Mouse (Mus musculus): ENCODE results near the gene Prdm16. TPM values are rescaled to one million over a fixed set of nuclear protein-coding genes. Genes with fewer than 3 reads are reported as not detected.

Gene Prdm16
- total and polyA plus RNA-seq, 3 experiments: not detected

GRCm38 (mm10) chr4:154360441-154360840, 276.2 kb downstream of the Prdm16 start:
- dilution Hi-C loops (cut with MboI; ENCODE audit: extremely low pct_ligation_motif_present, extremely low pct_unique_long_range_greater_than_20kb, low sequenced_read_pairs): no loop called here
- Histone ChIP-seq H3K9ac (ENCODE audit: insufficient read depth, low read depth) (no peak overlapping the region), H3K9me3 (replicated peaks; ENCODE audit: low read length) (peaks cover 86% of the 10 kb centered on the region), H3K4me2 (ENCODE audit: insufficient read depth, low read depth, poor library complexity, severe bottlenecking) (no peak overlapping the region), H3K4me1 (ENCODE audit: control insufficient read depth in 1 of 2, insufficient read depth in 2 of 2) (no peaks in the 10 kb centered on the region), H3K4me3 (replicated peaks in 1 of 3; ENCODE audit: low read depth in 2 of 3, low read length in 2 of 3, poor library complexity in 1 of 3) (no peak overlapping the region), H3K79me2 (replicated peaks; ENCODE audit: control insufficient read depth, extremely low read depth, insufficient read depth, poor library complexity, severe bottlenecking) (no peaks in the 10 kb centered on the region), H3K36me3 (replicated peaks in 1 of 2; ENCODE audit: control insufficient read depth in 1 of 2, insufficient read depth in 1 of 2, low read length in 1 of 2) (no peaks in the 10 kb centered on the region), H3K27me3 (replicated peaks) (no peaks in the 10 kb centered on the region), H3K27ac (ENCODE audit: insufficient read depth, low read depth) (no peak overlapping the region)
- in situ Hi-C loops (cut with MboI; ENCODE audit: low pct_ligation_motif_present, low pct_unique_long_range_greater_than_20kb, low sequenced_read_pairs): no loop called here
- DNase-seq (ENCODE audit: extremely low read depth): no peak
- TF ChIP-seq MYC (IDR thresholded peaks at IDR 0.05; ENCODE audit: low read depth, low read length): no peak
- no peak for TF ChIP-seq USF2 (conservative IDR thresholded peaks at IDR 0.05; ENCODE audit: low read depth, low read length)
- TF ChIP-seq IRF4 (IDR thresholded peaks at IDR 0.05; ENCODE audit: low read depth, low read length): no peak
- TF ChIP-seq RCOR1 (conservative IDR thresholded peaks at IDR 0.05; ENCODE audit: low read depth, low read length): no peak
- TF ChIP-seq NELFE (IDR thresholded peaks at IDR 0.05; ENCODE audit: low read depth, low read length): no peak
- TF ChIP-seq BHLHE40 (IDR thresholded peaks at IDR 0.05; ENCODE audit: low read depth, low read length): no peak
- TF ChIP-seq EP300 (IDR thresholded peaks at IDR 0.05; ENCODE audit: low read length): no peak
- TF ChIP-seq SIN3A (IDR thresholded peaks at IDR 0.05; ENCODE audit: low read length): no peak

DNA sequence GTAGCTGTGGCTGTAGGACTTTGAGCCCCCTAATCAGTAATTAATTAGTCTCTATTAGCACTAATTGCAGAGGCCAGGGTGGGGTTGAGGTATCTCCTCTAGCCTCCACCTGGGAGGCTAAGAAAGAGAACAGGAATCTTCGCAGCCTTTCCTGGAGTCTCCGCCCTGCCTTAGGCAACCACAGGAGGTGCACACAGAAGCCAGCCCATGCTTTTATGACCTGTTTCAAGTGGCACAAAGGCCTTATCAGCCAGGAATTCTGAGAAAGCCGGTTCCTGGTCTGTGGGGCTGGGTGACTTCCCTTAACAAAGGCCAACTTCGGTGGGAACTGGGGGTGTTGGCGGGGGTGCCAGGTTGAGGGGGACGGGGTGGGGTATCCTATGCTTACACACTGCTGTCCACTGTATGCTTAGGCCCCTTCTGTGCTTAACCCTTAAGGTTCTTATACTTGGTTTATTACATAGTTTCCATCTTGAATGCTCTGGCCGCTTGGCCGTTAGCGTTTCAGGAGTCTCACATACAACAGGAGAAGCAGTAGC, 276.8 kb downstream of the Prdm16 start:
- TF ChIP-seq JUND (conservative IDR thresholded peaks at IDR 0.05; ENCODE audit: low read depth, low read length): no peak
- TF ChIP-seq EP300 (IDR thresholded peaks at IDR 0.05; ENCODE audit: low read length): no peak
- TF ChIP-seq ZMIZ1 (IDR thresholded peaks at IDR 0.05; ENCODE audit: low read depth, low read length): no peak
- no peak for TF ChIP-seq USF1 (IDR thresholded peaks at IDR 0.05; ENCODE audit: low read depth, low read length)
- no peak for TF ChIP-seq RAD21 (IDR thresholded peaks at IDR 0.05; ENCODE audit: low read depth, low read length)
- no peak for TF ChIP-seq CHD2 (IDR thresholded peaks at IDR 0.05; ENCODE audit: low read length)
- no peak for TF ChIP-seq MEF2A (IDR thresholded peaks at IDR 0.05; ENCODE audit: borderline replicate concordance, low read depth, low read length)
- no peak for TF ChIP-seq ETS1 (conservative IDR thresholded peaks at IDR 0.05; ENCODE audit: low read depth, low read length)
- no peak for TF ChIP-seq ELF1 (IDR thresholded peaks at IDR 0.05; ENCODE audit: low read depth, low read length)
- TF ChIP-seq POLR2AphosphoS2 (IDR thresholded peaks at IDR 0.05; ENCODE audit: low read depth, low read length): no peak
- no peak for TF ChIP-seq SIN3A (IDR thresholded peaks at IDR 0.05; ENCODE audit: low read length)
- TF ChIP-seq NRF1 (IDR thresholded peaks at IDR 0.05; ENCODE audit: low read depth, low read length): no peak
- no peak for TF ChIP-seq GABPA (IDR thresholded peaks at IDR 0.05; ENCODE audit: insufficient replicate concordance, low read depth, low read length)
- TF ChIP-seq HCFC1 (IDR thresholded peaks at IDR 0.05; ENCODE audit: low read depth, low read length): no peak
- no peak for TF ChIP-seq IRF4 (IDR thresholded peaks at IDR 0.05; ENCODE audit: low read depth, low read length)
- TF ChIP-seq TCF12 (IDR thresholded peaks at IDR 0.05; ENCODE audit: low read depth, low read length): no peak
- TF ChIP-seq MYC (IDR thresholded peaks at IDR 0.05; ENCODE audit: low read depth, low read length): no peak
- no peak for TF ChIP-seq TBP (conservative IDR thresholded peaks at IDR 0.05; ENCODE audit: low read depth, low read length)
- no peak overlapping the region for H3K27ac ChIP-seq (ENCODE audit: insufficient read depth, low read depth)
- dilution Hi-C loops (cut with MboI; ENCODE audit: extremely low pct_ligation_motif_present, extremely low pct_unique_long_range_greater_than_20kb, low sequenced_read_pairs) (no loop called here), in situ Hi-C loops (cut with MboI; ENCODE audit: low pct_ligation_motif_present, low pct_unique_long_range_greater_than_20kb, low sequenced_read_pairs) (no loop called here)
- H3K79me2 ChIP-seq (replicated peaks; ENCODE audit: control insufficient read depth, extremely low read depth, insufficient read depth, poor library complexity, severe bottlenecking): no peaks in the 10 kb centered on the region
- H3K9me3 ChIP-seq (replicated peaks; ENCODE audit: low read length): peaks cover 84% of the 10 kb centered on the region
- H3K27me3 ChIP-seq (replicated peaks): no peaks in the 10 kb centered on the region
- H3K4me3 ChIP-seq (replicated peaks in 1 of 3; ENCODE audit: low read depth in 2 of 3, low read length in 2 of 3, poor library complexity in 1 of 3): no peak overlapping the region
- no peak overlapping the region for H3K4me2 ChIP-seq (ENCODE audit: insufficient read depth, low read depth, poor library complexity, severe bottlenecking)
- no peak overlapping the region for H3K9ac ChIP-seq (ENCODE audit: insufficient read depth, low read depth)
- no peak for DNase-seq (ENCODE audit: extremely low read depth)
- H3K4me1 ChIP-seq (ENCODE audit: control insufficient read depth in 1 of 2, insufficient read depth in 2 of 2): no peaks in the 10 kb centered on the region
- no peaks in the 10 kb centered on the region for H3K36me3 ChIP-seq (replicated peaks in 1 of 2; ENCODE audit: control insufficient read depth in 1 of 2, insufficient read depth in 1 of 2, low read length in 1 of 2)
